Mouse (Mus musculus) G1E (cell line): ENCODE measurements around the gene Dusp3.

Source experiments
- CTCF ChIP-seq: IDR thresholded peaks from 2 replicates; pipeline ENCODE4 v1.5.1; 2012; ENCODE audit warnings: low read depth, low read length, inconsistent platforms, mixed read lengths
- GATA1 ChIP-seq: IDR thresholded peaks from 2 replicates; pipeline ENCODE4 v1.6.1; 2012; ENCODE audit warnings: borderline replicate concordance, low read length, inconsistent platforms, mixed read lengths
- GATA2 ChIP-seq: IDR thresholded peaks from 2 replicates; pipeline ENCODE4 v1.6.1; 2012; ENCODE audit warnings: low read depth, low read length, inconsistent platforms, borderline replicate concordance
- POLR2AphosphoS5 ChIP-seq: IDR thresholded peaks from 2 replicates; pipeline ENCODE4 v1.6.1; 2012; ENCODE audit warnings: low read depth, low read length, inconsistent platforms; ENCODE audit not compliant: insufficient replicate concordance
- TAL1 ChIP-seq: conservative IDR thresholded peaks from 2 replicates; pipeline ENCODE4 v1.6.1; 2012; ENCODE audit warnings: low read depth, low read length, inconsistent platforms, mixed read lengths

DNA sequence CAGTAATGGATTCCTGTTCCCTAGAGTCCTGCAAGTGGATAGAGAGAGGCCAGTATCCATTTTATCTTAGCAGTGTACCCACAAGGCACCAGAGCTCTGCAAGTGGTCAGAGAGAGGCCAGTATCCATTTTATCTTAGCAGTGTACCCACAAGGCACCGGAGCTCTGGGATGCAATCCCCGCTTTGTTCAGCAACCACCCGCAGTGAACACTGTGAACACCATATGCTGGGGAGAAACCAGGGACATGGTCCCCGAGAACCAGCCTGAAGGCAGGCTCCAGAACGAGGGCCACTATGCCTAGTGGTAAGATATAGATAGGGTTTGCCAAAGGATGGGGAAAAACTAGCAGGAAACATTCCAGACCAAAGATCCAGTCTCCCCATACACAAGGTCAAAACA lies 7.7 kb downstream of the Dusp3 start:
- TF ChIP-seq CTCF (no peak), GATA1 (no peak), TAL1 (no peak), GATA2 (no peak), POLR2AphosphoS5 (no peak)
